In genomic region chr10:80804916-80805315, GRCm38 (mm10) we compare ENCODE assay signal across 16 mouse cellular contexts. TPM values are rescaled to one million over a fixed set of nuclear protein-coding genes. Genes with fewer than 3 reads are reported as not detected.
DNase-seq lines count a peak whose midpoint lies in the region; ATAC-seq and TF ChIP-seq lines count a peak whose summit lies in the region.
"Had no signal": no experiment of that assay in that cellular context is flagged by ENCODE, and none has a peak within 500 bp of the region (broad histone marks: within the 10 kb centered on the region; RNA-seq: fewer than 3 reads in every experiment).

TSS of gene Amh (plus strand) at chr10:80805243.

- intact Hi-C loops in gastrocnemius, adult 2 months (cut with DNase I) = loop anchor here (5.0 kb wide), 1 partner anchor 58 kb away; no protein-coding TSS in a partner anchor
- intact Hi-C loops in left cerebral cortex, adult 2 months (cut with DNase I) = loop anchor here (5.0 kb wide), 2 partner anchors 58 to 72 kb away; no protein-coding TSS in a partner anchor
- intact Hi-C loops in left cerebral cortex, postnatal 14 days (cut with DNase I) = loop anchor here (5.0 kb wide), 1 partner anchor 72 kb away; no protein-coding TSS in a partner anchor

- peaks cover 43% of the 10 kb centered on the region for H3K4me1 ChIP-seq in embryonic facial prominence, embryonic 13.5 days
- H3K4me1 ChIP-seq in liver, embryonic 15.5 days (replicated peaks) = peaks cover 54% of the 10 kb centered on the region

- H3K4me3 ChIP-seq in gastrocnemius, adult 2 months = no peak within 1 kb of the TSS
- no peak within 1 kb of the TSS for H3K4me3 ChIP-seq in left cerebral cortex, adult 2 months
- H3K4me3 ChIP-seq in embryonic facial prominence, embryonic 13.5 days = 0 out of 2 replicates have a peak within 1 kb of the TSS, but pooled peaks have one; percentile 51
- H3K4me3 ChIP-seq in liver, embryonic 15.5 days (replicated peaks) = no peak within 1 kb of the TSS

- TF ChIP-seq CTCF in gastrocnemius, adult 2 months (IDR thresholded peaks at IDR 0.05) = no peak
- TF ChIP-seq CTCF in left cerebral cortex, adult 2 months (IDR thresholded peaks at IDR 0.05) = no peak

- WGBS in embryonic facial prominence, embryonic 13.5 days = 64% methylated on average over 6 of the region's 6 CpGs
- 60% methylated on average over 6 of the region's 6 CpGs for WGBS in liver, embryonic 15.5 days (ENCODE audit: insufficient replicate concordance)

- peak; percentile 14 for DNase-seq in gastrocnemius, adult 2 months
- no peak for DNase-seq in gastrocnemius, adult 18-20 months (ENCODE audit: low spot score)
- DNase-seq in left cerebral cortex, adult 2 months (ENCODE audit: extremely low spot score in 1 of 2, low spot score in 2 of 2) = no peak
- no peak for DNase-seq in left cerebral cortex, postnatal 14 days (ENCODE audit: low spot score in 2 of 2)
- no peak for DNase-seq in thymus, adult 18-20 months
- DNase-seq in right cerebral cortex, postnatal 25 days = no peak
- DNase-seq: adrenal gland, postnatal 25 days; cerebellum, postnatal 36 days; gastrocnemius, postnatal 14 days; kidney, postnatal 36 days; lung, embryonic 14.5 days; thymus, postnatal 4 days had no signal

- no peak for ATAC-seq in embryonic facial prominence, embryonic 13.5 days (ENCODE audit: insufficient number of reproducible peaks, insufficient read depth, low FRiP score, low TSS enrichment, low read depth)
- no peak for ATAC-seq in liver, embryonic 15.5 days (ENCODE audit: insufficient read depth)
- ATAC-seq: CD4-positive, CD25-positive, alpha-beta regulatory T cell, adult 4 months had no signal

- H3K9ac ChIP-seq in embryonic facial prominence, embryonic 13.5 days = peak within 1 kb of the TSS; percentile 32; the same call in 1 of the 2 replicates
- no peak within 1 kb of the TSS for H3K9ac ChIP-seq in liver, embryonic 15.5 days

- peak within 1 kb of the TSS; percentile 9 for H3K27ac ChIP-seq in gastrocnemius, adult 2 months
- peak within 1 kb of the TSS; percentile 94; the same call in 1 of the 2 replicates for H3K27ac ChIP-seq in left cerebral cortex, adult 2 months
- no peak within 1 kb of the TSS for H3K27ac ChIP-seq in embryonic facial prominence, embryonic 13.5 days
- H3K27ac ChIP-seq in liver, embryonic 15.5 days (replicated peaks) = no peak within 1 kb of the TSS; the same call in 1 of the 2 replicates

- peaks cover 31% of the 10 kb centered on the region for H3K27me3 ChIP-seq in embryonic facial prominence, embryonic 13.5 days
- peaks cover 40% of the 10 kb centered on the region for H3K27me3 ChIP-seq in liver, embryonic 15.5 days

- peaks cover 52% of the 10 kb centered on the region for H3K36me3 ChIP-seq in embryonic facial prominence, embryonic 13.5 days
- H3K36me3 ChIP-seq in liver, embryonic 15.5 days (replicated peaks) = peaks cover 52% of the 10 kb centered on the region

- H3K4me2 ChIP-seq in embryonic facial prominence, embryonic 13.5 days = peak within 1 kb of the TSS; percentile 94; the same call in 1 of the 2 replicates
- H3K4me2 ChIP-seq in liver, embryonic 15.5 days = 0 out of 2 replicates have a peak within 1 kb of the TSS, but pooled peaks have one; percentile 82

- H3K9me3 ChIP-seq in embryonic facial prominence, embryonic 13.5 days = no peaks in the 10 kb centered on the region
- no peaks in the 10 kb centered on the region for H3K9me3 ChIP-seq in liver, embryonic 15.5 days (replicated peaks)
- H3K9me3 ChIP-seq: midbrain, embryonic 12.5 days had no signal

RNA-seq across cellular contexts. Expression of gene Amh, which starts in this region (rescaled TPM):
- total RNA-seq in gastrocnemius, adult 2 months (2021) = under 1 TPM; 0.38 to 0.98 TPM
- under 1 TPM; 0.31 to 0.32 TPM for total RNA-seq in gastrocnemius, adult 18-20 months (2021)
- total RNA-seq in left cerebral cortex, adult 2 months (2021) = 1 to 10 TPM; 1.9 to 3.8 TPM
- 1 to 10 TPM; 1.6 to 1.9 TPM for total RNA-seq in left cerebral cortex, postnatal 14 days (2021)
- not detected in 2 replicates for polyA plus RNA-seq in embryonic facial prominence, embryonic 13.5 days (2015; fragmentation: Nextera tagmentation; extraction: Ambion mirVana)
- polyA plus RNA-seq in liver, embryonic 15.5 days (2015; fragmentation: Nextera tagmentation; extraction: Ambion mirVana) = 0.10 and 0.12 TPM in 2 replicates
- polyA plus RNA-seq: CD4-positive, CD25-positive, alpha-beta regulatory T cell, adult 4 months had no signal

Comparison
In these comparisons a context has a peak if more than half of its experiments do, and no peak if none do; other contexts are left out.
1. Peak in DNase-seq and H3K27ac ChIP-seq in gastrocnemius, adult 2 months; RNA of the gene not detected or under 1 TPM.